Mouse (Mus musculus): ENCODE measurements around the gene Ccdc77. TPM values are rescaled to one million over a fixed set of nuclear protein-coding genes. Genes with fewer than 3 reads are reported as not detected.

Ccdc77 gene
- polyA plus RNA-seq, 1 experiment from 2014 or later: 29.7 TPM

Other genes starting within 250 kb of the Ccdc77 start
- not detected in 2 replicates for gene D330020A13Rik, start 70.0 kb downstream of the Ccdc77 start, polyA plus RNA-seq (2016; fragmentation: Nextera tagmentation; extraction: Ambion mirVana)
- gene B4galnt3, start 69.8 kb downstream of the Ccdc77 start, polyA plus RNA-seq (2016; fragmentation: Nextera tagmentation; extraction: Ambion mirVana): 0.05 and 0.11 TPM in 2 replicates
- 49.0 and 49.9 TPM in 2 replicates for gene Kdm5a, start 250 bp downstream of the Ccdc77 start, polyA plus RNA-seq (2016; fragmentation: Nextera tagmentation; extraction: Ambion mirVana)
- 4.8 and 5.1 TPM in 2 replicates for gene Il17ra, start 98.9 kb upstream of the Ccdc77 start, polyA plus RNA-seq (2016; fragmentation: Nextera tagmentation; extraction: Ambion mirVana)
- 0.49 and 0.79 TPM in 2 replicates for gene Tmem121b, start 129.4 kb upstream of the Ccdc77 start, polyA plus RNA-seq (2016; fragmentation: Nextera tagmentation; extraction: Ambion mirVana)
- gene Hdhd5, start 166.9 kb upstream of the Ccdc77 start, polyA plus RNA-seq (2016; fragmentation: Nextera tagmentation; extraction: Ambion mirVana): 21.0 and 21.6 TPM in 2 replicates